Mouse (Mus musculus) spleen, adult 2 months (tissue): ENCODE measurements at regions not wholly inside any gene's neighbourhood (a gene's known extent, or its start where the extent isn't known, plus 50 kb on each side); places are given as distances from the start of the nearest gene placed in this dataset.

Experiments used
- CTCF ChIP-seq: fragments of 200-500 bp; IDR thresholded peaks from 2 replicates; pipeline ENCODE4 v1.5.1; 2011; ENCODE audit warnings: mild to moderate bottlenecking, inconsistent platforms; ENCODE audit not compliant: insufficient read depth, insufficient read length, insufficient replicate concordance; ENCODE audit errors: extremely low read depth
- POLR2A ChIP-seq: fragments of 200-500 bp; IDR thresholded peaks from 2 replicates; pipeline ENCODE4 v1.6.1; 2011; ENCODE audit warnings: low read depth, low read length, inconsistent platforms

DNA sequence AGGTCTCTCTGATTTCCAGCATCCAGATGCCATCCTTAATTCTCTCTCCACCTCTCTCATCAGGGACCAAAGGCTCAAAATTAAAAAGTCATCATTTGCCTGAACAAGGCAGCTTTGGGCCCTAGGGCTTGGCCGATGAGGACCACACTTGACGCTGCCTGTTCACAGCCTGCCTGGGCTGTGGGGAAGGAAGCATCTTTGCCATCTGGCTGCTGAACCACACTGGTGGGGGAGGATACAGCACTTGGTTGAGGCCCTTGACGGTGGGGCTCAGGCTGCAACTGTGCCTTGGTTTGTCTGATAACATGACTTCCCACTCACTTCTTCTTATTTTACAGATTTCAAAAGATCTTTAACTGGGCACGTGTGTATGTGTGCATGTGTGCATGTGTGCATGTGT lies 161.5 kb upstream of the N4bp1 start:
- TF ChIP-seq POLR2A = no peak
- TF ChIP-seq CTCF = no peak
